Mouse (Mus musculus) CH12.LX (cell line): ENCODE results near the gene Lysmd3. TPM values are rescaled to one million over a fixed set of nuclear protein-coding genes. Genes with fewer than 3 reads are reported as not detected.

Source experiments
- DNase-seq: peaks from one replicate; pipeline ENCODE4 v3.0.0-alpha.2; 2013; ENCODE audit errors: extremely low read depth
- H3K27ac ChIP-seq: 2 replicates; pipeline ENCODE4 v1.5.1; 2012; ENCODE audit warnings: low read depth, mild to moderate bottlenecking, control low read depth, moderate library complexity; ENCODE audit not compliant: insufficient read depth
- H3K27me3 ChIP-seq: replicated peaks from 2 replicates; pipeline ENCODE3; 2012; ENCODE audit warnings: inconsistent platforms
- H3K36me3 ChIP-seq, 2 experiments: replicated peaks in 1 of 2; 2 replicates each; pipeline versions ENCODE3 to v1.6.1; 2012; ENCODE audit warnings: inconsistent platforms in 1 of 2, low read length in 1 of 2, mild to moderate bottlenecking in 1 of 2, mixed read lengths in 1 of 2, moderate library complexity in 1 of 2; ENCODE audit not compliant: control insufficient read depth in 1 of 2, insufficient read depth in 1 of 2
- H3K4me1 ChIP-seq, 2 experiments: 2 replicates each; pipeline ENCODE4 v1.6.1; 2012; ENCODE audit warnings: inconsistent platforms in 1 of 2, moderate library complexity in 1 of 2; ENCODE audit not compliant: insufficient read depth in 2 of 2, control insufficient read depth in 1 of 2
- H3K4me2 ChIP-seq: 2 replicates; pipeline ENCODE4 v1.6.1; 2012; ENCODE audit warnings: low read depth, mild to moderate bottlenecking, control low read depth; ENCODE audit not compliant: poor library complexity, insufficient read depth, severe bottlenecking
- H3K4me3 ChIP-seq, 3 experiments: fragments of 150-350 bp in 1 of 3; sonication (generic) in 1 of 3; replicated peaks in 1 of 3; 2 replicates each; pipeline versions ENCODE3 to v1.5.1; 2011 to 2012; ENCODE audit warnings: low read depth in 2 of 3, low read length in 2 of 3, mild to moderate bottlenecking in 2 of 3, moderate library complexity in 2 of 3, control low read depth in 1 of 3, improper control_type of control experiment in 1 of 3, inconsistent platforms in 1 of 3, mixed read lengths in 1 of 3; ENCODE audit not compliant: poor library complexity in 1 of 3
- H3K79me2 ChIP-seq: replicated peaks from 2 replicates; pipeline ENCODE4 v1.6.1; 2012; ENCODE audit warnings: mild to moderate bottlenecking, moderate library complexity; ENCODE audit not compliant: control insufficient read depth, poor library complexity, insufficient read depth, severe bottlenecking; ENCODE audit errors: extremely low read depth
- H3K9ac ChIP-seq: 2 replicates; pipeline ENCODE4 v1.6.1; 2012; ENCODE audit warnings: low read depth, mild to moderate bottlenecking, control low read depth, moderate library complexity; ENCODE audit not compliant: insufficient read depth
- H3K9me3 ChIP-seq: replicated peaks from 2 replicates; pipeline ENCODE3; 2012; ENCODE audit warnings: low read length, inconsistent platforms, mixed read lengths
- BHLHE40 ChIP-seq: IDR thresholded peaks from 2 replicates; pipeline ENCODE4 v1.6.1; 2011; ENCODE audit warnings: mild to moderate bottlenecking, low read depth, low read length, improper control_type of control experiment
- CHD1 ChIP-seq: IDR thresholded peaks from 2 replicates; pipeline ENCODE4 v1.6.1; 2012; ENCODE audit warnings: low read depth, low read length, improper control_type of control experiment, inconsistent platforms
- CHD2 ChIP-seq: IDR thresholded peaks from 2 replicates; pipeline ENCODE4 v1.6.1; 2011; ENCODE audit warnings: low read length, improper control_type of control experiment
- CTCF ChIP-seq, 2 experiments: IDR thresholded peaks in 1 of 2; conservative IDR thresholded peaks in 1 of 2; 2 replicates each; pipeline ENCODE4 v1.5.1; 2011 to 2012; ENCODE audit warnings: low read depth in 2 of 2, low read length in 2 of 2, improper control_type of control experiment in 1 of 2, inconsistent platforms in 1 of 2, mild to moderate bottlenecking in 1 of 2, moderate library complexity in 1 of 2
- ELF1 ChIP-seq: IDR thresholded peaks from 2 replicates; pipeline ENCODE4 v1.6.1; 2014; ENCODE audit warnings: low read depth, mild to moderate bottlenecking, inconsistent platforms, low read length, improper control_type of control experiment
- HCFC1 ChIP-seq: IDR thresholded peaks from 2 replicates; pipeline ENCODE4 v1.6.1; 2012; ENCODE audit warnings: low read depth, mild to moderate bottlenecking, inconsistent platforms, low read length, improper control_type of control experiment
- IRF4 ChIP-seq: IDR thresholded peaks from 2 replicates; pipeline ENCODE4 v1.6.1; 2014; ENCODE audit warnings: low read depth, mild to moderate bottlenecking, inconsistent platforms, low read length, improper control_type of control experiment
- KAT2A ChIP-seq: IDR thresholded peaks from 2 replicates; pipeline ENCODE4 v1.6.1; 2012; ENCODE audit warnings: low read length, improper control_type of control experiment, inconsistent platforms; ENCODE audit not compliant: insufficient replicate concordance
- MAFK ChIP-seq: IDR thresholded peaks from 2 replicates; pipeline ENCODE4 v1.6.1; 2011; ENCODE audit warnings: low read length, improper control_type of control experiment; ENCODE audit not compliant: insufficient replicate concordance
- MAX ChIP-seq: IDR thresholded peaks from 2 replicates; pipeline ENCODE4 v1.6.1; 2011; ENCODE audit warnings: low read length, improper control_type of control experiment
- MAZ ChIP-seq: IDR thresholded peaks from 2 replicates; pipeline ENCODE4 v1.6.1; 2012; ENCODE audit warnings: low read depth, mild to moderate bottlenecking, inconsistent platforms, low read length, improper control_type of control experiment, moderate library complexity
- MXI1 ChIP-seq: IDR thresholded peaks from 2 replicates; pipeline ENCODE4 v1.6.1; 2011; ENCODE audit warnings: mild to moderate bottlenecking, low read depth, low read length, improper control_type of control experiment
- MYC ChIP-seq: IDR thresholded peaks from 2 replicates; pipeline ENCODE4 v1.6.1; 2011; ENCODE audit warnings: low read depth, mild to moderate bottlenecking, improper control_type of control experiment, low read length
- NELFE ChIP-seq: IDR thresholded peaks from 2 replicates; pipeline ENCODE4 v1.6.1; 2011; ENCODE audit warnings: low read depth, low read length, improper control_type of control experiment
- NRF1 ChIP-seq: IDR thresholded peaks from 2 replicates; pipeline ENCODE4 v1.6.1; 2014; ENCODE audit warnings: low read depth, mild to moderate bottlenecking, inconsistent platforms, low read length, improper control_type of control experiment, moderate library complexity
- POLR2A ChIP-seq: IDR thresholded peaks from 2 replicates; pipeline ENCODE4 v1.6.1; 2011; ENCODE audit warnings: low read depth, mild to moderate bottlenecking, improper control_type of control experiment, low read length
- POLR2AphosphoS2 ChIP-seq: IDR thresholded peaks from 2 replicates; pipeline ENCODE4 v1.6.1; 2011; ENCODE audit warnings: low read depth, low read length, improper control_type of control experiment
- RCOR1 ChIP-seq: conservative IDR thresholded peaks from 2 replicates; pipeline ENCODE4 v1.6.1; 2012; ENCODE audit warnings: low read depth, mild to moderate bottlenecking, inconsistent platforms, low read length, improper control_type of control experiment
- SIN3A ChIP-seq: IDR thresholded peaks from 2 replicates; pipeline ENCODE4 v1.6.1; 2012; ENCODE audit warnings: low read length, improper control_type of control experiment, inconsistent platforms
- TCF12 ChIP-seq: IDR thresholded peaks from 2 replicates; pipeline ENCODE4 v1.6.1; 2014; ENCODE audit warnings: low read depth, mild to moderate bottlenecking, inconsistent platforms, low read length, improper control_type of control experiment
- UBTF ChIP-seq: IDR thresholded peaks from 2 replicates; pipeline ENCODE4 v1.6.1; 2012; ENCODE audit warnings: low read depth, mild to moderate bottlenecking, inconsistent platforms, low read length, improper control_type of control experiment, moderate library complexity
- USF1 ChIP-seq: IDR thresholded peaks from 2 replicates; pipeline ENCODE4 v1.6.1; 2014; ENCODE audit warnings: low read depth, mild to moderate bottlenecking, inconsistent platforms, low read length, improper control_type of control experiment
- ZC3H11A ChIP-seq: IDR thresholded peaks from 2 replicates; pipeline ENCODE4 v1.6.1; 2012; ENCODE audit warnings: low read depth, mild to moderate bottlenecking, inconsistent platforms, low read length, improper control_type of control experiment
- ZKSCAN1 ChIP-seq: IDR thresholded peaks from 2 replicates; pipeline ENCODE4 v1.6.1; 2012; ENCODE audit warnings: low read depth, inconsistent platforms, low read length, improper control_type of control experiment, borderline replicate concordance
- ZMIZ1 ChIP-seq: IDR thresholded peaks from 2 replicates; pipeline ENCODE4 v1.6.1; 2012; ENCODE audit warnings: low read depth, mild to moderate bottlenecking, inconsistent platforms, low read length, improper control_type of control experiment
- dilution Hi-C: fragments of 300-500 bp; cut with MboI; formaldehyde crosslinking; loops from 2 replicates; pipeline ENCODE4 v1.14.3; 2020; ENCODE audit warnings: low sequenced_read_pairs; ENCODE audit not compliant: extremely low pct_unique_long_range_greater_than_20kb, extremely low pct_ligation_motif_present
- in situ Hi-C: fragments of 300-500 bp; cut with MboI; formaldehyde crosslinking; loops from 3 replicates; pipeline ENCODE4 v1.14.3; 2019; ENCODE audit warnings: low sequenced_read_pairs, low pct_ligation_motif_present, low pct_unique_long_range_greater_than_20kb, mixed read lengths
- polyA plus RNA-seq: library from polyadenylated mRNA; unstranded; fragments of >175 nt; gene quantifications from 2 replicates; pipeline ENCODE4 v1.2.1, GENCODE M21; 2012; ENCODE audit warnings: low read depth; ENCODE audit not compliant: insufficient read length
- total RNA-seq, 2 experiments: library from RNA; depleted of rRNA; stranded (reverse); fragments of 300-350 nt in 1 of 2; fragments of >200 nt in 1 of 2; gene quantifications; 2 replicates each; pipeline ENCODE4 v1.2.3; 2012 to 2014

Lysmd3 gene
- total and polyA plus RNA-seq, 3 experiments, result 7.3 to 17.7 (median 15.1) TPM

DNA sequence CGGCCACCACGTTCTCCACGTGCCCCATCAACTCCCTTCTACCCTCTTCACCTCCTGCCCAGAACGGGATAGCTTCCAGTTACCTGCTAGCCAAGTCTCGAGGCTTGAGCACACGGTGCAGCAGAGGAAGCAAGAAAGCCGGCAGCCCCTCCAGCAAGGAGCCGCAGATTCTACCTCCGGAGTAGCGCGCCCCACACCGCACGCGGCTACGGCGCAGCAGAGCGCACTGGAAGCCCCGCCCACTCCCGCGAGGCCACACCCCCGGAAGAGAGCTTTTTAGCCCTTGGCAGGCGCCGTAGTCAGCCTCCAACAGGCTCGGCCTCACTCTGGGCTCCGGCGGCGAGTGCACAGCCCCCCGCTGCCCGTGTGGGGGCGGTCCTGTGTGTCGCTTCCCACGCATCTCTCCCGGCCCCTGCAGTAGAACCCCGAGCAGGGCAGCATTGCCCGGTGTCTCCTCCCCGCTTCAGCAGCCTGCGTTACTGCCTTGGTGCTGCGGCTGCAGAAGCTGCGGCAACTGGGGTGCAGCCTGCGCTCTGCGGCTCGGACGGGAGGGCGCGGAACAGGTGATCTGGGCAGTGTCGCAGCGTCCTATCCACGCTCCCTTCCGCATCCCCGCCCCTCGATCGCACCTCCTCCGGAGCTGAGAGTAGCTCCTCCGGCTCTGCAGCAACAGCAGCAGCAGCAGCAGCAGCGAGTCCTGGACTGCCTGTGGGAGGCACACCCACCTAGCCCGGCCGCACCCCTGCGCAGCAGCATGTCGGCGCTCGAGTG is 53.5 kb downstream of the Lysmd3 start, which contains the start of the genes Polr3g and Mblac2:
Gene Polr3g, minus strand, starts transcription at position 239 of the 771 bp plus-strand sequence.
Gene Mblac2, plus strand, starts transcription at position 567 of the 771 bp plus-strand sequence.
- dilution Hi-C loops (no loop called here), in situ Hi-C loops (no loop called here)
- TF ChIP-seq ZC3H11A (no peak), TCF12 (peak; percentile 77), HCFC1 (peak; percentile 79), POLR2AphosphoS2 (peak; percentile 51; the same call in 1 of the 2 replicates), UBTF (0 out of 2 replicates have a peak, but pooled peaks have one; percentile 29), ELF1 (peak; percentile 91), RCOR1 (no peak), MAX (peak; percentile 79), NRF1 (peak; percentile 55), CTCF (conservative IDR thresholded peaks at IDR 0.05 in 1 of 2, IDR thresholded peaks at IDR 0.05 in 1 of 2; ENCODE audit: low read depth in 2 of 2, low read length in 2 of 2) (no peak), MAFK (no peak), MAZ (peak; percentile 59; the same call in 1 of the 2 replicates), CHD1 (no peak), BHLHE40 (peak; percentile 72), SIN3A (peak; percentile 59), ZKSCAN1 (no peak), MYC (peak; percentile 72; the same call in 1 of the 2 replicates), ZMIZ1 (peak; percentile 82), KAT2A (0 out of 2 replicates have a peak, but pooled peaks have one; percentile 45), CHD2 (no peak), NELFE (peak; percentile 88), USF1 (peak; percentile 24), MXI1 (peak; percentile 84), IRF4 (peak; percentile 43; the same call in 1 of the 2 replicates), POLR2A (peak; percentile 95)
- Histone ChIP-seq H3K79me2 (peaks cover 13% of the 10 kb centered on the region), H3K4me1 (peaks cover 3 to 31% of the 10 kb centered on the region in 2 experiments; a peak in 3 of 4 replicates), H3K4me3 (peak within 1 kb of the TSS; percentile 80 to 90 (median 88)), H3K27me3 (no peaks in the 10 kb centered on the region), H3K9ac (peak within 1 kb of the TSS; percentile 38), H3K4me2 (peak within 1 kb of the TSS; percentile 97), H3K27ac (peak within 1 kb of the TSS; percentile 50), H3K9me3 (no peaks in the 10 kb centered on the region), H3K36me3 (peaks cover 0 to 7% of the 10 kb centered on the region in 2 experiments)
- peak; percentile 92 for DNase-seq
